Mouse (Mus musculus) cortical plate, adult 2 months (tissue): ENCODE measurements around the gene D630003M21Rik.

Experiments used
- CTCF ChIP-seq: fragments of 200-500 bp; IDR thresholded peaks from 2 replicates; pipeline ENCODE4 v1.5.1; 2011; ENCODE audit warnings: mild to moderate bottlenecking, control low read depth, low read length; ENCODE audit not compliant: insufficient read depth; ENCODE audit errors: extremely low read depth
- POLR2A ChIP-seq: fragments of 200-500 bp; IDR thresholded peaks from 2 replicates; pipeline ENCODE4 v1.6.1; 2011; ENCODE audit warnings: mild to moderate bottlenecking, low read length, control low read depth; ENCODE audit not compliant: insufficient read depth; ENCODE audit errors: extremely low read depth

- TF ChIP-seq CTCF, result peak; percentile 97
- TF ChIP-seq POLR2A, result no peak
These were observed 24.9 kb downstream of the D630003M21Rik start for GRCm38 (mm10) chr2:158204114-158204513.
